ENCODE assay signal across 17 mouse cellular contexts in genomic region chr12:6132451-6132850, GRCm38 (mm10).
"Had no signal": no experiment of that assay in that cellular context is flagged by ENCODE, and none has a peak within 500 bp of the region (broad histone marks: within the 10 kb centered on the region; RNA-seq: fewer than 3 reads in every experiment).

No protein-coding gene starts in this region.

- H3K9ac ChIP-seq: limb, embryonic 13.5 days; liver, embryonic 14.5 days; neural tube, embryonic 13.5 days; stomach, embryonic 15.5 days had no signal

- H3K27ac ChIP-seq: kidney, postnatal 0 days; limb, embryonic 13.5 days; liver, embryonic 14.5 days; midbrain, embryonic 10.5 days; neural tube, embryonic 13.5 days; stomach, embryonic 15.5 days had no signal

- H3K36me3 ChIP-seq: limb, embryonic 13.5 days; midbrain, embryonic 10.5 days; neural tube, embryonic 13.5 days; stomach, embryonic 15.5 days had no signal

- H3K4me3 ChIP-seq: limb, embryonic 13.5 days; midbrain, embryonic 10.5 days; neural tube, embryonic 13.5 days; stomach, embryonic 15.5 days had no signal

- H3K9me3 ChIP-seq: limb, embryonic 13.5 days; midbrain, embryonic 10.5 days; neural tube, embryonic 13.5 days; stomach, embryonic 15.5 days had no signal

- DNase-seq: kidney, postnatal 36 days; layer of hippocampus, adult 9-11 months; layer of hippocampus, postnatal 36 days; lung, adult 18-20 months; lung, postnatal 10 days; lung, postnatal 4 days; midbrain, embryonic 14.5 days; retina, postnatal 1 day; right cerebral cortex, postnatal 14 days; thymus, adult 2 months; thymus, postnatal 25 days had no signal

- H3K4me1 ChIP-seq: limb, embryonic 13.5 days; midbrain, embryonic 10.5 days; neural tube, embryonic 13.5 days; stomach, embryonic 15.5 days had no signal

- H3K27me3 ChIP-seq: limb, embryonic 13.5 days; neural tube, embryonic 13.5 days; stomach, embryonic 15.5 days had no signal

- H3K4me2 ChIP-seq: limb, embryonic 13.5 days; neural tube, embryonic 13.5 days; stomach, embryonic 15.5 days had no signal
